Mouse (Mus musculus) ovary, adult 18-20 months (tissue): Measurements from ENCODE around the gene Ikzf2.

ENCODE experiments used
- DNase-seq: peaks from one replicate; pipeline ENCODE4 v3.0.0; 2022; ENCODE audit warnings: low spot score, mixed read lengths

The Ikzf2 gene

DNA sequence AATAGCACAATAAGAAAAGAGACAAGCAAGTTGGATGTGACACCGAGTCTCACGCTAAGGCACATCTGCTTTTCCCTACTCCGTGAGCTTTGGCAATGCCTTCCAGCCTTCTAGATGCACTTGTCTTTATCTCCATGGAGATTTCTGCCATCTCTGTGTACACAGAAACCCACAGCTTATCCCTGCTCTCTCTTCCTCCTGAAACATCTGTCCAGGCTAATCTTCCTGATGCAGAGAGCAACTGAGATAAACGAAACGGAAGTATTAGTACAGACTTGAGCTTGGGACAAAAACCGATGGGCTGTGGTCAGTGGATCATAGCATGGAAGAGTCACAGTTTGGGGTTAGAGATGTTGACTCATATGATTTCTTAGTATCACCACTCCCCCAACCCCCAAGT lies 179.5 kb downstream of the Ikzf2 start:
- no peak for DNase-seq

DNA sequence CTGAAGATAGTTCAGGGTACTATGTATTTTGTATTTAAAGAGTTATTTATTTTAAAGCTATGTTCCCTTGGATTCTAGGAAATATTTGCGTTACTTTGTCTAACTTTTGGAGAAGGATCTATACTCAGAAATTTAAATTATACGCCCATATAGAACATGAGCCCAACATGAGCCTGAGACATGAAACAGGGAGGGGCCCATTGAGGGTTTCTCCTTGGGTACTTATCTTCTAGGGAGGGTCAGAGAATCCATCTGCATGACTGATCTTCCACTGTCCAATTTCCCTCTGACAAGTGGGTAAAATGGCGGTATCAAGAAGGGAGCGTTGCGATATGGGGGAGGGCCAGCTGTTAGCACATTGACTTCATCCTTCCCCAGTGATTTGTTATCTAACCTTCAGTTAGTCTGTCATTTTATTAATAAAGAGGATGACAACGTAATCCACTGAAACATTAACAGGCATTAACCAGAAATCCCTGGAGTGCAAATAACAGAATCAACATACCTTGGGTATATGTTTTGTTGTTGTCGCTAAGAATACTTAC lies 180.4 kb downstream of the Ikzf2 start:
- no peak for DNase-seq

DNA sequence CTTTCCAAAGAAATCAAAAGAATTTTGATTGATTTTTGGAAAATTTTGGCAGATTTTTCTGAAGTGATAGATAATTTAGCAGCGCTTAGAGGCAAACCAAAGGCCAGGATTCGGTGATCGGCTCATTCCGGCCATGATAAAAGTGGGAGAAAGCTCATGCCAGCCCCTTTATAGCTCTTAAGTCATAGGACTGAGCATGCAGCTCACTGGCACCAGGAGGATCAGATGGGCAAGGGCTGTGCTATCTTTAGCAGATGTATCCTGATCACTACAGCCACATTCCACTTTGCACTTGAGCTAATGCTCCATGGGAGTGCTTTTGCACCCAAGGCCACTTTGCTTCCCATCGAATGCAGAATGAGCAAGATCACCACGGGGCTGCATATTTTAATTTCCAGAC lies 181.0 kb downstream of the Ikzf2 start:
- no peak for DNase-seq

DNA sequence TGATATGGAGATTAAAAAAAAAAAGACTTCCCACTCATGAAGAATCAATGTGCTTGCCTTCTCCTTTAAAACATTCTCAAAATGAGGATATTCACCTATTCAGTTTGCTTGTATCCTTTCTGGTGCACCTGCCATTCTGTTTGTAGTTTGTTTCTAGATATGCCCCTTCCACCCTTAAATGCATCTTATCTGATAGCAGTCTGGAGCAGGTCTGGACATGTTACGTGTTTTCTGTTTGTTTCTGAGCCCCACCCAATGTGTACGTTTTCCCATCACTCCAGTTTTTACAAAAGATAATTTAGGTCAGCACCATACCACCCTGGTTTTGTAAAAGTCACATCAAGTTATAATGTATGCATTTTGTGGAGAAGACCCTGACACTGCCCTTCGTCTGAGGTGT lies 186.7 kb downstream of the Ikzf2 start:
- DNase-seq, result no peak

DNA sequence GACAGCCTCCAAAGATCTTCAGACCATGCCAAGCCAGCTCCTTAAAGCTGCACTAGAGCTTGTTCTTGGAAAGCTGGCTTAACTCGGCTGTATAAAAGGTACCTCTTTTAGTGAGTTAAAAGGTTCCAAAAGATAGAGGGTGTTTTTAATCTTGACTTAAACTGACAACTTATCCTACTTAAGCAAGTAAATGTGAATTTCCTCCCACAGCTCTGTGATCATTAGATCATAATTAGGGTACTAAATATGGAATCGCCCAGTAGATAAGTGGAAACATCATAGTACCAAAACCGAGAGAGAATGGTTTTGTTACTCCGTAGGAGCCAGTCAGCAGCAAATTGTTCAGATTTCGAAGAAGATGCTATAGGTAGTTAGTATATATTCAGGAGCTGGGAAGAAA lies 187.4 kb downstream of the Ikzf2 start:
- DNase-seq, result no peak

DNA sequence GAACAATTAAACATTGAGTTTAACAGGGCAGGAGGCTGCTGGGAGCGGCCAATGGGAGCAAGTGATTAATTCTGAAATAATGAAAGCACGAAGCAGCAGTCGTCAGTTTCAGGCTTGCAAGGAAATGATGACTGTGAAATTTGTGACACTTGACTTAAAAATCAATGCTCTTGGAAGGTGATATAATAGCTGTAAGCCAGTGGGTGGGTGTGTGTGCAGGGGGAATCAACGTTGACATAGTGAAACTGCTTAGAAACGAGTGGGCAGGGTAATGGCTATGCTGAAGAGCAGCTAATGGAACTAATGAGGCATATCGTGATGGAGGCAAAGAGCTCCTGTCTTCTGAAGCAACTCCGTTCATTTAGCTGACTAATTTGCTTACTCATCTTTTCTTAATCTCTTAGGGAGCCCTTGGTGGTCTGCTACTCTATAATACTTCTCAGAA lies 188.2 kb downstream of the Ikzf2 start:
- no peak for DNase-seq

DNA sequence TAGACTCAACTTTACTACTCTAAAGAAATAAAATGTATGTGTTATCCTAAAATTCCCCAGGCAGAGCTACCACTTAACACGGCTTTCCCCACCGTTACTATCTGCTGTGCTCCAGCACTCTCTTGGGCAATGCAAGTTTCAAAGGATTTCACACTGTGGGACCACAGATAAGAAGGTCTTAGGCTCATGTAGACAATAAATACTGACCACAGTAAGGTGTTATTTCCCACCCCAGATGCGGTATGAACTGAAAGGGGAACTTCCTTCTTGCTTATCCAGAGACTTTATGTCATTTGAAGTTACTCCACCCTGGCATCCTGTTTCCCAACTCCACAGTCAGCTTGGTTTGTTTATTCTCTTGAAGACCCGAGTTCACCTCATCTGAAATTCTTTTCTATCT lies 191.0 kb downstream of the Ikzf2 start:
- no peak for DNase-seq

DNA sequence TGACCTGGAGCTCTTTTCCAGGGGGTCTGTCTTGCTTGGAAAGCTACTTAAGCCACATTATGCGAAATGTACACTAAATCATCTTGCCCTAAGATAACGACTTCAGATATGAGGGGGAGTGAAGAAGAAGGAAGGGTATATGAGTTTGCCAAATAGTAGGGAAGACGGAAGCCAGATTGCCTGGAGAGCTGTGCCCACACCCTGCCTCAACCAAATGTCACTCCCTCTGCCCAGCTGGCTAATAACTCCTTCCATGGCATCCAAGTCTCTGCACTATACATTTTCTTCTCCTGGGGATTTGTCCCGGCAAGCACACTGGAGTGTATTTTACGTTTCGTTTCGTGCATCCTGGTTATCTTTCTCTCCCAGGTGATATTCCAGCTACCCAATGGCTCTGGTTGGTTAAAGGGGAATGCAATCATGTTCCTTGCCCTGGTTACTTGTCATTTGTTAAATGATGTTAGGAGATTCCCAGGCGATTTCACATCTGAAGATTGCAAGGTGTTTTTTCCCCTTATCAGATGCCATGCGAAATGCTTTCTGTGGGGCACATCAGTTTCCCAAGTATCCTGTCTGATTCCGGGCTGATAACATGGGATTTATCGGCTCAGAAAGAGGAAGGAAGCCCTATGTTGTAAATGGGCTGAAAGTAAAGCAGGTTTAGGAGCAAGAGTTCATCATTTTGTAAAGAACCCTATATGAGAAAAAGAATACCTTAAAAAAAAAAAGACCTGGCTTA lies 193.6 kb downstream of the Ikzf2 start:
- DNase-seq, result no peak

DNA sequence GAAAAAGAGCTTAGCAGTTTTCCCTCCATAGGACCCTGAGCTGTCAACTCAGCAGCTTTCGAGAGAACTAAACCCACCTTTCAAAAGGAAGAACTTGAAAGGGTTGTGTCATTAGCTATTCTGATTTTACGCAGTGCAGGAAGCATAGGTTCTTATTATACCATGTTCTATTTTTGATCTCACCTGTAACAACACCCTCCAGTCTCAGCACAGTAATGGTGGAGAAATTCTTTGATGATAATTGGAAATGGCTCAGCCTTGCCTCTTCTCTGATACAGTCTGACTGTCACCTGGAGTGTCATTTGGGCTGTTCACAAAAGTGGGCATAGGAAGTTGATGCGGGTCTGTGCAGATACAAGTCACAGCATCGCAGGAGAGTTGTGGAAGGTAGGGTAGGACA lies 195.0 kb downstream of the Ikzf2 start:
- DNase-seq, result no peak

DNA sequence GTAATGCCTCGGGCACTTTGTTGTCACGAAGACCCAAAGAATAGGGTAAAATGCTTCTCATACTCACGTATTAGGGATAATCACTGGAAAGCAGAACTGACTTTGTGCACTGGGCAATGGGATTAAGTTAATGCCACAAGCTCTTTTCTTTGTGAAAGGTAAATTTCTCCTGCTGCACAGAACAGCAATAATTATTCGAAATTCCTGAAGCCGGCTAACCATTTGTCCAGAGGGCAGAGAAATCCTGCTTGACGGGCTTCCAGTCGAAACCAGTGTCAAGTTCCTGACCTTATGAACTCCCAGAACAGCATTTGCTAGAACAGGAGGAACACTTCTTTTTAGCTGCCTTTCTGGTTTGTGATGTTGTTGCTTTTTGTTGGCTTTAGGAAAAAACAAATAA lies 198.0 kb downstream of the Ikzf2 start:
- no peak for DNase-seq

DNA sequence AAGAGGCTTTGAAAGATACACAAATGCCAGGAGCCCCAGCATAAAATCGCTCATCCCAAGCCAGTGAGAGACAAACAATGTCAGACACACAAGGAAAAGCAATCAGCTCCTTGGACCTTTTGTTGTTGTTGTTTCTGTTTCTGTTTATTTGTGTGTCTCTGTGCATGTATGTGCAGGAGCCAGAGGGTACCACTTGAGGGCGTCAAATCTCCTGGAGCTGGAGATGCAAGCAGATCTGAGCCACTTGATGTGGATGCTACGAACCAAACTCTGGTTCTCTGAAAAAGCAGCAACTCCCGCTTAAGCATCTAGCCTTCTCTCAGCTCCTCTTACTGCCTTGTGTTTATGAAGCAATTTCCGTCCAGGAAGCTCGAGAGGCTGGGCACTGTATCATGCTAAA lies 198.4 kb downstream of the Ikzf2 start:
- no peak for DNase-seq
